Mouse (Mus musculus) forebrain, embryonic 15.5 days (tissue): Measurements from ENCODE around the gene Cnot6l. TPM values are rescaled to one million over a fixed set of nuclear protein-coding genes. Genes with fewer than 3 reads are reported as not detected.
A peak's percentile ranks its signal among the peaks of the same experiment; 100 is the strongest.

ENCODE experiments used
- ATAC-seq: fragments of 200-750 bp; cut with Nextera tagmentation; replicated peaks from 2 replicates; pipeline ENCODE4 v1.8.0; 2017; ENCODE audit warnings: mild to moderate bottlenecking, moderate TSS enrichment, moderate library complexity
- H3K27ac ChIP-seq: fragments of 300-500 bp; sonication (generic); replicated peaks from 2 replicates; pipeline ENCODE4 v1.5.1; 2015; ENCODE audit warnings: mild to moderate bottlenecking, inconsistent platforms
- H3K27me3 ChIP-seq: fragments of 300-500 bp; sonication (generic); 2 replicates; pipeline ENCODE4 v1.6.1; 2015; ENCODE audit warnings: inconsistent platforms
- H3K36me3 ChIP-seq: fragments of 300-500 bp; sonication (generic); 2 replicates; pipeline ENCODE4 v1.6.1; 2015; ENCODE audit warnings: mild to moderate bottlenecking, inconsistent platforms
- H3K4me1 ChIP-seq: fragments of 300-500 bp; sonication (generic); 2 replicates; pipeline ENCODE4 v1.6.1; 2015; ENCODE audit warnings: inconsistent platforms
- H3K4me2 ChIP-seq: fragments of 300-500 bp; sonication (generic); replicated peaks from 2 replicates; pipeline ENCODE4 v1.6.1; 2015; ENCODE audit warnings: mild to moderate bottlenecking, inconsistent platforms
- H3K4me3 ChIP-seq: fragments of 300-500 bp; sonication (generic); 2 replicates; pipeline ENCODE4 v1.5.1; 2015; ENCODE audit warnings: mild to moderate bottlenecking, inconsistent platforms
- H3K9ac ChIP-seq: fragments of 300-500 bp; sonication (generic); replicated peaks from 2 replicates; pipeline ENCODE4 v1.6.1; 2015; ENCODE audit warnings: mild to moderate bottlenecking, inconsistent platforms
- H3K9me3 ChIP-seq: fragments of 300-500 bp; sonication (generic); 2 replicates; pipeline ENCODE4 v1.6.1; 2016; ENCODE audit warnings: inconsistent platforms
- WGBS: fragments of 180-500 bp; shearing (Covaris S2); methylation state at CpG from one replicate; pipeline ENCODE4 v1.1.7; 2015; ENCODE audit warnings: mixed read lengths; 5-methylcytosine and 5-hydroxymethylcytosine counted together
- polyA plus RNA-seq: library from polyadenylated mRNA; unstranded; fragments of >200 nt; fragmentation: Nextera tagmentation; extraction: Ambion mirVana; gene quantifications from 2 replicates; pipeline ENCODE4 v1.2.1, GENCODE M21; 2015

The Cnot6l gene
- polyA plus RNA-seq, 1 experiment from 2014 or later = 14.8 TPM

DNA sequence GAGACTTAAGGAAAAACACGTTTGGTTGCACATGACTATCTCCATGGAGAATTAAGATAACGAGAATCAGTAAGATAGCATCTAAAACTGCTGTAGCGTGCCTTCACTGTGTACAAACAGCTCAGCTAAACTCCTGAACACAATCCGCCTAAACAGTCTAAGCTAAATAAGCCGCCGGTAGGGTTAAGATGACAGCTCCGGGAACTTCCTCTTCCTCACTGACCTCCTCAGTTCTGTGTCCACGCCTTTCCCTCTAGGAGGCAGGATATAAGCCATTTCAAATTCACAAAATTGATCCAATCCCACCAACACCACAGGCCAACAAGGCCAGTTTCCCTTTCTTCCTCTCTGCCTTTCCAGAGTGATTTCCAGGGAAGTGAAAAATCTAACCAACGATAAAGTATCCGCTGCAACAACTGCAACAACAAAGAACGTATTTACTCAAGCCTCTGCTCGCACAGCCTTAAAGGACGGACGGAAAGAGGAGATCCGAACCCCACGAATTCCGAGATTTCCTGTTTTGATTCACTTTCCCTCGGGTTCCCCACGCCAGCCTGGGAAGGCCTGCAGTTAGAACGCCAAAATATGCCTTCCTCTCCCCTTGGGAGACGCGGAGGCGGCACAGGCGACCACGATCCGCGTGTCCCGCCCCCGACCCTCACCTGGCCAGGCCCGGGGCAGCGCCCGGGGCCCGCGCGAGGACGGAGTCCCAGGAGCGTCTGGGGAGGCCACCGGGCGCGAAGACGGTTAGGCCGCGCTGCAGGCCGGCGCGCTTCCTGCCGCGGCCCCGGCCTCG lies 3.3 kb downstream of the Cnot6l start:
- H3K4me2 ChIP-seq = peak overlapping the region; percentile 62
- peak; percentile 1; the same call in 1 of the 2 replicates for ATAC-seq
- peak overlapping the region; percentile 99 for H3K27ac ChIP-seq
- peak overlapping the region; percentile 96 for H3K4me3 ChIP-seq
- H3K27me3 ChIP-seq = no peaks in the 10 kb centered on the region
- H3K36me3 ChIP-seq = no peaks in the 10 kb centered on the region
- peak overlapping the region; percentile 98 for H3K9ac ChIP-seq
- peaks cover 25% of the 10 kb centered on the region for H3K4me1 ChIP-seq
- no peaks in the 10 kb centered on the region for H3K9me3 ChIP-seq
- under 1% methylated on average over 40 of the region's 50 CpGs for WGBS

DNA sequence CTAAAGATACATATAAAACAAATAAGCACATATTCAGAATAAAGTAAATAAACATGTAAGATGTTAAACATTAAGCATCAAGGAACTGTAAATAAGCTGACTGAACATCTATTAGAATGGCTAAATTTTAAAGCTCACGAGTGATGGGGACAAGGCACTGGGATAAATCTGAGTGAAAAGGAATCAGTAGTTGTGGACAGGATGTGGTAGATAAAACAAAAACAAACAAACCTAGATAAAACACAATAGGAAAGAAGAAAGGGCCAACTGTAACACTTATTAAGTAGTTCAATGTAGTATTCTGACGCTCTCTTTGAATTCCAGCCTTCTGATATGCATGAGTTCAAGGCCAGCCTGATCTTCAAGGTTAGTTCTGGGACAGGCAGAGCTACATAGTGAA lies 21.6 kb downstream of the Cnot6l start:
- H3K4me3 ChIP-seq = no peak overlapping the region
- no peak overlapping the region for H3K27ac ChIP-seq
- 89% methylated on average over 2 of the region's 2 CpGs for WGBS
- no peak overlapping the region for H3K4me2 ChIP-seq
- no peak for ATAC-seq
- no peak overlapping the region for H3K9ac ChIP-seq
- no peaks in the 10 kb centered on the region for H3K9me3 ChIP-seq
- H3K36me3 ChIP-seq = no peaks in the 10 kb centered on the region
- H3K4me1 ChIP-seq = no peaks in the 10 kb centered on the region
- no peaks in the 10 kb centered on the region for H3K27me3 ChIP-seq

DNA sequence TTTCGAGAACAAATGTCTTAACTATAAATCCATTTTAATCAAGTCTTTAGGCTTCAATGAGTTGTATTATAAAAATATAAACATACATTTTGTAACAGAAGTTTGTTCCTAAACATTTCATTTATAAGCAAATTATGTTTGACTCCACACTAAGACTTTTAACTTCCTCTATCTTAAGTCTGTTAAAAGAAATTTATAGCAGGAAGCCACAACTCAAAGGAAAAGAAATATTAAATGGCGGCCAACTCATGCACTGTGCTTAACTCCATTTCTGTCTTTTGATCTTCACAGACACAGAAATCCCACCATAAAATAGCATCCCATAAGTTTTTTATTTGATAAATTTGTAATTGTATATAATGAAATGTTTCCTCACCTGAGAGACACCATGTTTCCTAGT lies 33.3 kb downstream of the Cnot6l start:
- Histone ChIP-seq H3K27me3 (no peaks in the 10 kb centered on the region), H3K4me1 (no peaks in the 10 kb centered on the region; the same call in 1 of the 2 replicates), H3K4me3 (no peak overlapping the region), H3K9me3 (no peaks in the 10 kb centered on the region), H3K9ac (no peak overlapping the region), H3K27ac (no peak overlapping the region), H3K4me2 (no peak overlapping the region), H3K36me3 (peaks cover 12% of the 10 kb centered on the region)
- WGBS = 93% methylated on average over 2 of the region's 2 CpGs
- no peak for ATAC-seq

DNA sequence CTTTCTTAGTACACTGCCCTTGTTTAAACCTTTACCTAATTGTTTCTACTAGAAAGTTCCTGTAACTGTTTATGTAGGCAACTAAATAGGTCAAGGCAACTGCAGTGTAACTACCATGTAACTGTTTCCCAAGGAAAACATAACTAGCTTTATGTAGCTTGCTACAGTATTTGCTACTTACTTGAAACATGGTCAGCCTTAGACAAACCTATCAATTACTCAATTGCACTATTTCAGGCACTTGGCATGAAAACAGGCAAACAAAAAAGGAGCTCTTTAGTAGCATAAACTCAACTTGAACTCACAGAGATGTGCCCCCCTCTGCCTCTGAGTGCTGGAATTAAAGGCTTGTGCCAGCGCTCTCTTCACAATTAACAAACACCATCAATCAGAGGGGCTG lies 37.1 kb downstream of the Cnot6l start:
- no peak overlapping the region for H3K4me2 ChIP-seq
- H3K9ac ChIP-seq = no peak overlapping the region
- H3K36me3 ChIP-seq = peaks cover 11% of the 10 kb centered on the region
- no peak overlapping the region for H3K4me3 ChIP-seq
- H3K4me1 ChIP-seq = no peaks in the 10 kb centered on the region
- no peak overlapping the region for H3K27ac ChIP-seq
- no peaks in the 10 kb centered on the region for H3K27me3 ChIP-seq
- H3K9me3 ChIP-seq = no peaks in the 10 kb centered on the region
- WGBS = 84% methylated on average over 1 of the region's 1 CpGs
- no peak for ATAC-seq

DNA sequence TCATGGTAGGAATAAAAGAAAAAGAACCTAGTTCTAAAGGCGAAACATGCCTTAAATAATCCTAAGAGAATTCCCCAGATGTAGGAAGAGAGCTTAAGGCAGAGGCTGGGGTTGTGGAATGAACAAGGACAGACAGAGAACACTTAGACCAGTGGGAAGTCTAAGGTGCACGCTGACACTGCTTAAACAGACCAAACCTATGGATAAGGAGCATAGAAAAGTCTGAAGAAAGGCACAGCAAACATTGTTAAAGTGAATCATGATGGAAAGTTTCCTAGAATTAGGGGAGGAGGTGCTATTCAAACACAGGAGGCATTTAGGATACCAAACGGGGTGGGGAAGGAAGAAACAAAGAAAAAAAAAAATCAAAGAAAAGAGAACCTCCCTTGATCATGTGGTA lies 49.0 kb downstream of the Cnot6l start:
- WGBS = 74% methylated on average over 3 of the region's 3 CpGs

DNA sequence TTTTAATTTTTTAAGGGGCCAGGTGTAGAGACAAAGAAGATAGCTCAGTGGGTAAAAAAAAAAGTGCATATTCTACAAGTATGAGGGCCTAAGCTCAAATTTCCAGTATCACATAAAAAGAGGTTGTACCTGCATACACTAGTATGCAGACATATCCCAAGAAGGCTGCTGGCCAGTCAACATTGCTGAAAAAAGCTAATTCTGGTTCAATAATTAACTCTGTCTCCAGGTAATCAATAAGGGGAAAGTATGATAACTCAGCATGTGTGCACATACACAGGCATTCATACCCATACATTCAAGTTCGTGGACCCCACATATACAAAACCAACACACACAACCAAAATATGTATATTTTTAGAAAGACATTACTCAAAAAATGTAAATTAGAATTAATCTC lies 59.3 kb downstream of the Cnot6l start:
- no peaks in the 10 kb centered on the region for H3K27me3 ChIP-seq
- H3K27ac ChIP-seq = no peak overlapping the region
- 96% methylated on average over 1 of the region's 1 CpGs for WGBS
- ATAC-seq = no peak
- H3K9me3 ChIP-seq = no peaks in the 10 kb centered on the region
- no peaks in the 10 kb centered on the region for H3K4me1 ChIP-seq
- H3K4me3 ChIP-seq = no peak overlapping the region
- H3K4me2 ChIP-seq = no peak overlapping the region
- peaks cover 5% of the 10 kb centered on the region for H3K36me3 ChIP-seq
- no peak overlapping the region for H3K9ac ChIP-seq

More for the DNA sequence above, 49.0 kb downstream of the Cnot6l start:
- no peak for ATAC-seq
- H3K27ac ChIP-seq = no peak overlapping the region
- no peak overlapping the region for H3K9ac ChIP-seq
- no peak overlapping the region for H3K4me2 ChIP-seq
- H3K9me3 ChIP-seq = no peaks in the 10 kb centered on the region
- H3K36me3 ChIP-seq = 0 out of 2 replicates have a peak, but pooled peaks cover 3% of the 10 kb centered on the region
- no peak overlapping the region for H3K4me3 ChIP-seq
- no peaks in the 10 kb centered on the region for H3K4me1 ChIP-seq
- no peaks in the 10 kb centered on the region for H3K27me3 ChIP-seq

DNA sequence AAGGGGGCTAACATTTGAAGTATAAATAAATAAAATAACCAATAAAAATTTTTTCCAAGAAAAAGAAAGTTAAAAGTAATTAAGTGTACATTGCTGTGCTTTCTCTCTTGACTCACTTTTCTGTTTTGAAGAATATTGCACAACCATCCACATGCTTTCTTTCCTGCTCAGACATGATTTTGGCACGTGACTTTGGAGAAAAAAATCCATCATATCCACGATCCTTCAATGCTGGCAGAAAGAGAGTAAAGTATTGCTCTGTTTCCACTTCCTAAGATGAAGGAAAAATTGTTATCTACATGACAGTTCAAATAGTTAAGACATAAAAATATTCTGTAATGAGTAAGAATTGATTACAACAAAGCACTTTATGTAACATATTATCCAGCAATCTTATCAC lies 72.5 kb downstream of the Cnot6l start:
- 87% methylated on average over 2 of the region's 2 CpGs for WGBS
- no peaks in the 10 kb centered on the region for H3K4me1 ChIP-seq
- H3K36me3 ChIP-seq = peaks cover 5% of the 10 kb centered on the region; the same call in 1 of the 2 replicates
- H3K4me3 ChIP-seq = no peak overlapping the region
- no peak overlapping the region for H3K9ac ChIP-seq
- no peaks in the 10 kb centered on the region for H3K9me3 ChIP-seq
- H3K27ac ChIP-seq = no peak overlapping the region
- no peak for ATAC-seq
- no peaks in the 10 kb centered on the region for H3K27me3 ChIP-seq
- no peak overlapping the region for H3K4me2 ChIP-seq

DNA sequence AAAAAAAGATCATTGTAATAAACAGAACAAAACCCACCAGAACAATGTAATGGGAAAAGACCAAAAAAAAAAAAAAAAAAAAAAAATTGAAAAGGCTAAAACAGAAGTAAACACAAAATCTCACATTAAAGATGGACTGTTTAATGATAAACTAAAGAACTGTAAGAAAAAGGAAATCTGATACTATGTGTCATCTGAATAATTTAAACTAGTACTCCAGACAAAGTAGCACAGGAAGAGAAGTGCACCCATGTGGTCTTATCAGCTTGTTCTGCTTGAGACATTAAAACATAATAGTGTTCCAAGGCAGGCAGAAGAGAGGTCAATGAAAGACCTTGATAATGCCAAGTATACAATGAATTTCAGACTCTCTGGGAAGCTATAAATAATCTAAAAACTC lies 78.6 kb downstream of the Cnot6l start:
- H3K27me3 ChIP-seq = no peaks in the 10 kb centered on the region
- no peaks in the 10 kb centered on the region for H3K9me3 ChIP-seq
- no peak overlapping the region for H3K4me3 ChIP-seq
- H3K27ac ChIP-seq = no peak overlapping the region
- ATAC-seq = no peak
- H3K4me2 ChIP-seq = no peak overlapping the region
- H3K36me3 ChIP-seq = peaks cover 12% of the 10 kb centered on the region
- H3K9ac ChIP-seq = no peak overlapping the region
- H3K4me1 ChIP-seq = no peaks in the 10 kb centered on the region

DNA sequence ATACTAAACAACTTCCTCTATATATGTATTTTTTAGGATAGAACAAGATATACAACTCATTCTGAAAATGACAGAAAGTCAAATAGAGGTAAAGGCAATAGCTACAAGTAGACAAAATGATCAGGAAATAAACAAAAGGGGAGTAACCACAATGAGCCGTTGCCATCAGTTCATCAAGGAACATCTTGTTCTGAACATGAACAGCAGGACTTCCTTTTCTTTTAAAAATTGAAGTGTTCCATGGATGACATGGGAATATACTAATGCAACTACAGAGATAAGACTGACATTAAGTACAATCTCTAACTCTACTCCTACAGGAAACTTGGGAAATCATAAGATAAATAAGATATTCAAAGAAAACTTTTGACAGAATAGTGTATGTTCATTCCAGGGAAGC lies 84.9 kb downstream of the Cnot6l start:
- H3K4me2 ChIP-seq = no peak overlapping the region
- 94% methylated on average over 1 of the region's 1 CpGs for WGBS
- no peaks in the 10 kb centered on the region for H3K4me1 ChIP-seq
- no peaks in the 10 kb centered on the region for H3K27me3 ChIP-seq
- peaks cover 22% of the 10 kb centered on the region for H3K36me3 ChIP-seq
- no peaks in the 10 kb centered on the region for H3K9me3 ChIP-seq
- ATAC-seq = no peak
- H3K4me3 ChIP-seq = no peak overlapping the region
- no peak overlapping the region for H3K27ac ChIP-seq
- no peak overlapping the region for H3K9ac ChIP-seq

DNA sequence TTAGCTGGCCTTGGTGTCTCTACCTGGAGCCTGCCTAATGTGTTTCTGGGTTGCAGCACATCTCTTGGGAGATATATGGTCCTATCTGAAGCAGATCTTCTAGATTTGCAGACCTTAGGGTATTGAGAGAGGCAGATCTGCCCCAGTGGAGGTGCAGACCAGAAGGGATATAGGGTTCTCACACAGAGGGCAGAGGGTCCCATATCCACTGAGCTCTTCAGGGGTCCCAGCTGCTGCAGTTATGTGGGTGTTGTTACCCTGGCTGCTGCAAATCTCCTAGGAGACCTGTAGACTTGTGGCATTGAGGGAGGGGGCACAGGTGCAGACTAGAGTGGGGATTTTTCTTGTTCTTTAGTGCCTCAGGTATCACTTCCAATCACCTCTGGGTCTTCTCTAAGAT lies 98.4 kb downstream of the Cnot6l start:
- ATAC-seq = no peak
- no peak overlapping the region for H3K4me2 ChIP-seq
- no peak overlapping the region for H3K27ac ChIP-seq
- H3K4me3 ChIP-seq = no peak overlapping the region
- H3K4me1 ChIP-seq = no peaks in the 10 kb centered on the region
- H3K27me3 ChIP-seq = no peaks in the 10 kb centered on the region
- H3K9ac ChIP-seq = no peak overlapping the region
- no peaks in the 10 kb centered on the region for H3K36me3 ChIP-seq
- no peaks in the 10 kb centered on the region for H3K9me3 ChIP-seq

DNA sequence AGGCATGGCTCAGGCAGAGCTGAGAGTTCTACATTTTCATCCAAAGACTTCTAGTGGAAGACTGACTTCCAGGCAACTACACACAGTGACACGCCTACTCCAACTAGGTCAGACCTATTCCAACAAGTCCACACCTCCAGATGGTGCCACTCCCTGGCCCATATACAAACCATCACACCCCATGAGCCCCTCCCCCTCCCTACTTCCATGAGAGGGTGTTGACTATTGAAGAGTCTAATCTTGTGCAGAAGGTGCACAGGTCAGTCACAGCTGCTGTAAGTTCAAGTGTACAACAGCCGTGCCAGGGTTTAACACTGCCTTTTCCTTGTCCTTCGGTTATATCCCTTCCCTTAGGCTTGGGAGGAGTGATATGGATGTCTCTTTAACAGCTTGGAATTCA lies 121.5 kb downstream of the Cnot6l start:
- H3K36me3 ChIP-seq = no peaks in the 10 kb centered on the region
- no peaks in the 10 kb centered on the region for H3K9me3 ChIP-seq
- H3K27ac ChIP-seq = no peak overlapping the region
- ATAC-seq = no peak
- H3K4me1 ChIP-seq = peaks cover 5% of the 10 kb centered on the region; the same call in 1 of the 2 replicates
- 97% methylated on average over 3 of the region's 3 CpGs for WGBS
- no peaks in the 10 kb centered on the region for H3K27me3 ChIP-seq
- no peak overlapping the region for H3K4me3 ChIP-seq
- H3K4me2 ChIP-seq = no peak overlapping the region
- H3K9ac ChIP-seq = no peak overlapping the region

DNA sequence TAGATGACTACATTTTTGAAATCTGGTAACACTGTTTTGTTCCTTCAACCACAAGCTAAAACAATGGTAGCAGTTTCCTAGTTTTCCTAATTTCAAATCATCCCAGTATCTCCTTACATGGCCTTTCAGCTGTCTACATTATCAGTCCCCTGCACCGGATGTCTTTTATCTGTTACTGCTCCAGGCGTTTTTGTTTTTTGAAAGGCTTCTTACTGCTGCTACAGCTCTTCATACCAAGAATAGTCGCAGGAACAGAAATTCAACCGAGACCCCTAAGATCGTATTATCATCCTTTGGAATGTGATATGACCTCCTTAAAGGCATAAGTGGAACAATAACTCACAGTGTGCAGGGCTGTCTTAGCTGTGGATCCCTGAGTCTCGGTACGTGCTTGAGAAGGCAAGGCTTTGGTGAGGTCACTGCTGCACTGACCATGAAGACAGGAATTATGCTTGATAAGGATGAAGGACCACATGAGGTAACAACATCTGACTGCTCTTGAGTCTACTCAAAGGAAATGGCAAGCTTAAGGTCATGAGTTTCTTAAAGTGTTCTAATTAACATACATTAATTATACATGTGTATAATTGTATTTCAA lies 122.4 kb downstream of the Cnot6l start:
- ATAC-seq = no peak
- no peaks in the 10 kb centered on the region for H3K27me3 ChIP-seq
- no peak overlapping the region for H3K9ac ChIP-seq
- H3K4me2 ChIP-seq = no peak overlapping the region
- H3K9me3 ChIP-seq = no peaks in the 10 kb centered on the region
- no peak overlapping the region for H3K27ac ChIP-seq
- H3K36me3 ChIP-seq = no peaks in the 10 kb centered on the region
- WGBS = 85% methylated on average over 7 of the region's 7 CpGs
- no peak overlapping the region for H3K4me3 ChIP-seq
- H3K4me1 ChIP-seq = peaks cover 5% of the 10 kb centered on the region; the same call in 1 of the 2 replicates
